Mouse (Mus musculus): ENCODE results near the gene Olfr1484.
"Not testable (repeated sequence)": the region's sequence is repeated elsewhere in the genome, so short reads cannot be mapped to it uniquely, and the experiment has no call there.

Gene Olfr1484

GRCm38 (mm10) chr19:13583211-13583610, at the start of gene Olfr1484:
TSS of gene Olfr1484 (plus strand) at chr19:13583511.
- DNase-seq (ENCODE audit: low read depth, low spot score): no peak

- DNase-seq (ENCODE audit: low read depth, low spot score): not testable (repeated sequence)
Observed at GRCm38 (mm10) chr19:13617075-13617474, 33.8 kb downstream of the Olfr1484 start, which contains the start of gene Olfr1487. TSS of gene Olfr1487 (plus strand) at chr19:13617375.

- DNase-seq (ENCODE audit: low read depth, low spot score): no peak
Observed at GRCm38 (mm10) chr19:13631321-13631720, 48.0 kb downstream of the Olfr1484 start, which contains the start of gene Olfr1489. TSS of gene Olfr1489 (plus strand) at chr19:13631621.

All from 3T3-L1 (cell line).